Mouse (Mus musculus): ENCODE measurements at regions not wholly inside any gene's neighbourhood (a gene's known extent, or its start where the extent isn't known, plus 50 kb on each side); places are given as distances from the start of the nearest gene placed in this dataset.

DNA sequence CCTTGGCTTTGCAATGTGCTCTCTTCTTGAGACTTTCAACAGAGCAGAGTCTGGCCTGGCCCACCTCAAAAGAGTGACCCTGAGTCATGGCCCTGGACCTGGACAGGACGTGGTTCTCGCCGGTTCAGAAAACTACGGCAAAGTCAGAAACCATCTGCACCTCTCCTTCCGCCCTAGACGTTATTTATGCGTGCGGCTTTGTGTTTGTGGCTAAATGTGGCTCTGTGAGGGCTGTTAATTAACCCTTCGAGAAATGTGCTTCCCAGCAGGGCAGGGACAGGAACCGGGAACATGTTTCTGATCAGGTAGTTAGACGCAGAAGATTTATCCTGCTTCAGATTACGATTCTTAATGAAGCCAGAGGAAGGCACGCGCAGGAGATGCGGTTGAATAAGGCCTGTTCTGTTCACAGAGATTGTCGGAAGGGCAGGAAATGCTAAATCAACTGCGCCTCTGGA is 137.6 kb upstream of the Haao start:
- 61% methylated on average over 17 of the region's 17 CpGs for WGBS (ENCODE audit: insufficient replicate concordance)
- Histone ChIP-seq H3K4me2 (no peak overlapping the region), H3K27me3 (ENCODE audit: control insufficient read depth, insufficient read depth, low read length) (no peaks in the 10 kb centered on the region), H3K36me3 (ENCODE audit: control insufficient read depth, insufficient read depth, low read length) (no peaks in the 10 kb centered on the region), H3K9me3 (replicated peaks; ENCODE audit: control insufficient read depth, low read length) (no peaks in the 10 kb centered on the region), H3K4me3 (ENCODE audit: low read depth, low read length) (no peak overlapping the region), H3K27ac (ENCODE audit: low read depth, low read length) (peak overlapping the region; percentile 73), H3K4me1 (ENCODE audit: control insufficient read depth, insufficient read depth, low read length) (peaks cover 26% of the 10 kb centered on the region), H3K9ac (ENCODE audit: low read depth, low read length) (no peak overlapping the region)
- ATAC-seq (replicated peaks; ENCODE audit: insufficient number of reproducible peaks, low FRiP score, low TSS enrichment): no peak

DNA sequence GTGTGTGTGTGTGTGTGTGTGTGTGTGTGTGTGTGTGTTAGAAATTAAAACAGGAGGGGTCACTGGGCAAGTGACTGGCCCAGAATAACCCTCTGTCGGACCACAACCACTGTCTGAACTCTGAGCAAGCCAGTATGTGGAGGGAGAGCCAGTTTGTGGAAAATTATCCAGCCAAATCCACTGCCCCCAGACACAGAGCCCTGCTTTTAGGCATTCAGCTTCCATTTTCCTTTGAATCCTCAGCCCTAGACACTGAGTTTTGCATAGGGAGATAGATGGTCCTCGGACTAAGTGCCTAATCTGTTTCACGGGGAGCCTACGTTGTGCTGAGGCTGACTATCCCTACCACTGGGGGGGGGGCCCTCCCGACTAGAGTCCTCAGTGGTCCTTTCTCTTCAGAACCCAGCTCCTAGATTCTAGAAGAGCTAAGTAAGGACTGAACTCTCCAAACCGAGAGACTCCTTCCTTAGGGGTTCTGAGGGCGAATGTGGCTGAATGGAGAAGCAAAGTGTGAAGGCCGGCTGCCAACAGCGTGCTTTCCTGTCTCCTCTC is 136.2 kb upstream of the Haao start:
- Histone ChIP-seq H3K4me2 (no peak overlapping the region), H3K36me3 (ENCODE audit: control insufficient read depth, insufficient read depth, low read length) (no peaks in the 10 kb centered on the region), H3K4me3 (ENCODE audit: low read depth, low read length) (no peak overlapping the region), H3K27ac (ENCODE audit: low read depth, low read length) (0 out of 2 replicates have a peak overlapping the region, but pooled peaks have one; percentile 18), H3K4me1 (ENCODE audit: control insufficient read depth, insufficient read depth, low read length) (peaks cover 22% of the 10 kb centered on the region), H3K27me3 (ENCODE audit: control insufficient read depth, insufficient read depth, low read length) (no peaks in the 10 kb centered on the region), H3K9ac (ENCODE audit: low read depth, low read length) (no peak overlapping the region), H3K9me3 (replicated peaks; ENCODE audit: control insufficient read depth, low read length) (no peaks in the 10 kb centered on the region)
- WGBS (ENCODE audit: insufficient replicate concordance): 87% methylated on average over 9 of the region's 9 CpGs
- no peak for ATAC-seq (replicated peaks; ENCODE audit: insufficient number of reproducible peaks, low FRiP score, low TSS enrichment)

DNA sequence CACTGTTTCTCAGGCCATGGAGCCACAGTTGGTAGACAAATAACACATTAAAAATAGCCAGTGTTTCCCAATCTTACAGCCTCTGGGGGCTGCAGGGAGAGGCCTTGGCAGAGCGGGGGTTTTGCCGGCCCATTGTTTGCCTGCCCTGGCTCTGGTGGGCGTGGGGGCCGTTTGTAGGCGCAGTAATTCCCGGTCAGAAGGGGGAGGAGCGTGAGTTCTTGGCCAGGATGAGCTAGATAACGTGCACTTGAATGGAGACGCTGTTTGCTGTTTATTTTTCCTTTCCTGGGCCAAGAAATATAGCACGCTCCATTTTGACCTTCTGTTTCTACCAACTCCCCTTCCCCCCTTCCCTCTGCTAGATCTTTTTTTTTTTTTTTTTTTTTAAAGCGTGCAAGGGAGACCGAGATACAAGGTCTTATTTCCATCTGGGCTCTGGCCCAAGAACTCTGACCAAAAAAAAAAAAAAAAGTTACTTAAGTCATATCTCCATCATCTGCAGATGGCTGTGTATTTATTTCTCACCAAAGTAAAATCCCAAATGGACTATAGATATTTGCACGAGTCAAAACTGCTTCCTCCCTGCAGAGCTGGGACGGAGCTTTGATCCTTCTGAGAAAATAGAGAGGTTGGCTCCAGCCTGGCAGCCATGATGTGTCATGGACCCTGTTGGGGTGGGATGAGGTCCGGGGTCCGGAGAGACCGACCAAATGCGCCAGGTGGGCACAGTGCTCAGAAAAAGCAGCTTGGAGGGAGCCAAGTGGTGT is 135.5 kb upstream of the Haao start:
- no peak overlapping the region; the same call in 1 of the 2 replicates for H3K9ac ChIP-seq (ENCODE audit: low read depth, low read length)
- no peak overlapping the region for H3K4me2 ChIP-seq
- H3K4me1 ChIP-seq (ENCODE audit: control insufficient read depth, insufficient read depth, low read length): peaks cover 22% of the 10 kb centered on the region
- no peaks in the 10 kb centered on the region for H3K9me3 ChIP-seq (replicated peaks; ENCODE audit: control insufficient read depth, low read length)
- H3K36me3 ChIP-seq (ENCODE audit: control insufficient read depth, insufficient read depth, low read length): no peaks in the 10 kb centered on the region
- ATAC-seq (replicated peaks; ENCODE audit: insufficient number of reproducible peaks, low FRiP score, low TSS enrichment): no peak
- no peak overlapping the region for H3K4me3 ChIP-seq (ENCODE audit: low read depth, low read length)
- H3K27ac ChIP-seq (ENCODE audit: low read depth, low read length): peak overlapping the region; percentile 64
- WGBS (ENCODE audit: insufficient replicate concordance): 40% methylated on average over 18 of the region's 18 CpGs
- no peaks in the 10 kb centered on the region for H3K27me3 ChIP-seq (ENCODE audit: control insufficient read depth, insufficient read depth, low read length)

DNA sequence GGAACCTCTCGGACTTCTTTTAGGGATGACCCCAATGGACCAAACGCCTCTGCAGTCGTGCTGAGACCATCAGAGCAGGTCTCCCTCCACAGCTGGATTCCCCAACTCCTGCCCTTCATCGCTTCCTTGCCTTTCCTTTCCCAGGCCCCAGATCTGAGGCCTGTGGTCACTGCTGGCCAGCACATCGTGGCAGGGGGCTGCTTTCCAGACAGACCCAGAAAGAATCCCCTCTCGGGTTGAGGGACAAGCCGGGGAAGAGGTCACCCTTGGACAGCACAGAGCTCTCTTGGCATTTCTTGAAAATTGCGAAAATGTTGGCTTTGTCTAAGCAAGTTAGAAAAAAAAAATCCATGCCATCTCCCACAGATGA is 134.9 kb upstream of the Haao start:
- Histone ChIP-seq H3K36me3 (ENCODE audit: control insufficient read depth, insufficient read depth, low read length) (no peaks in the 10 kb centered on the region), H3K27me3 (ENCODE audit: control insufficient read depth, insufficient read depth, low read length) (no peaks in the 10 kb centered on the region), H3K4me1 (ENCODE audit: control insufficient read depth, insufficient read depth, low read length) (peaks cover 27% of the 10 kb centered on the region), H3K9me3 (replicated peaks; ENCODE audit: control insufficient read depth, low read length) (no peaks in the 10 kb centered on the region), H3K9ac (ENCODE audit: low read depth, low read length) (no peak overlapping the region; the same call in 1 of the 2 replicates), H3K27ac (ENCODE audit: low read depth, low read length) (peak overlapping the region; percentile 64), H3K4me2 (no peak overlapping the region), H3K4me3 (ENCODE audit: low read depth, low read length) (no peak overlapping the region)
- WGBS (ENCODE audit: insufficient replicate concordance): 51% methylated on average over 8 of the region's 8 CpGs
- ATAC-seq (replicated peaks; ENCODE audit: insufficient number of reproducible peaks, low FRiP score, low TSS enrichment): no peak

DNA sequence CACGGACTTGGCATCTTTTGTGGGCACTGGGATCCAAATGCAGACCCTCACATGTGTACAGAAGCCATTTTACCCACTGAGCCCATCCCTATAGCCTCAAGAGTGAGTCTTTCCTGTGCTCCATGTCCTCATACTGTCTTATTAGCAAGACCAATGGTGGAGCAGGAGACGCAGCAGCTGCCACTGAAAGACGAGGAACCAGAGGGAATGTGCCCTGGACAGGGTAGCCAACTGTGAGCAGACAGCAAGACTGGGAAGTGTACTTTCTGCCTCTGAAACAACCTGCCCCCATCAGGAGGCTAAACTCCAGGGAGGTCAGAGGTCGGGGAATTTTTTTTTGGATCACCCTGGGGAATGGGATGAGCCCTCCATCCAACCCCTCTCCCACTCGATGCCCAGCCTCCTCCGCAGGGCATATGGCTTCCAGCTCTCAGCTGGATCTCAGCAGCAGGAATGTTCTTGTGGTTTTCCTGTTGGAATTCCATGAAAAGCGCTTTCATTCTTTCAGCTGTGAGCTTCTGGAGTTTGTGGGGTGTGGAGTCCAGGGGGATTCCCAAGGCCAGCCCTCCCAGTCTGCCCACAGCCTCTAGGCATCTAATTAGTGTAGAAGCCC is 131.2 kb upstream of the Haao start:
- Histone ChIP-seq H3K9me3 (replicated peaks; ENCODE audit: control insufficient read depth, low read length) (no peaks in the 10 kb centered on the region), H3K4me2 (no peak overlapping the region), H3K27me3 (ENCODE audit: control insufficient read depth, insufficient read depth, low read length) (no peaks in the 10 kb centered on the region), H3K36me3 (ENCODE audit: control insufficient read depth, insufficient read depth, low read length) (no peaks in the 10 kb centered on the region), H3K9ac (ENCODE audit: low read depth, low read length) (no peak overlapping the region), H3K4me1 (ENCODE audit: control insufficient read depth, insufficient read depth, low read length) (peaks cover 12% of the 10 kb centered on the region), H3K27ac (ENCODE audit: low read depth, low read length) (no peak overlapping the region), H3K4me3 (ENCODE audit: low read depth, low read length) (no peak overlapping the region)
- WGBS (ENCODE audit: insufficient replicate concordance): 72% methylated on average over 7 of the region's 7 CpGs
- ATAC-seq (replicated peaks; ENCODE audit: insufficient number of reproducible peaks, low FRiP score, low TSS enrichment): no peak

DNA sequence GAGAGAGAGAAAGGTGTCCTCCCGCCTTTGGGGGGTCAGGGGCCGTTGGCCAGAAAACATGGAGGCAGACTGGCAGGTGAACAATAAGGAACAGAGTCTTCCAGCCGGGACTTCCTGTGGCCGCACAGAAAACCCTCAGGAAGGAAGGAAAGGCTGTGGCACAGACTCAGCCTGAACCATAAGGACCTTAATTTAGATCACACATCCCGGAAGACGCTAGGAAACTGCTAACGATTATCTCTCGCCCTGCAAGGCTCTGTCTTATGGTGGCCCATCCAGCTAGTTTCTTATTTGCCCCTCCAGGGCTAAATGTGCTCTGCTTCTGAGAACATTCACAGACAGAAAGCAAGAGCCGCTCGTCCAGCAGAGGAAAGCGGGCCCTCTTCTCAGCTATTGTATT is 130.0 kb upstream of the Haao start:
- Histone ChIP-seq H3K27me3 (ENCODE audit: control insufficient read depth, insufficient read depth, low read length) (no peaks in the 10 kb centered on the region), H3K9me3 (replicated peaks; ENCODE audit: control insufficient read depth, low read length) (no peaks in the 10 kb centered on the region), H3K4me3 (ENCODE audit: low read depth, low read length) (no peak overlapping the region), H3K27ac (ENCODE audit: low read depth, low read length) (no peak overlapping the region), H3K4me2 (no peak overlapping the region), H3K9ac (ENCODE audit: low read depth, low read length) (no peak overlapping the region), H3K4me1 (ENCODE audit: control insufficient read depth, insufficient read depth, low read length) (peaks cover 13% of the 10 kb centered on the region), H3K36me3 (ENCODE audit: control insufficient read depth, insufficient read depth, low read length) (no peaks in the 10 kb centered on the region)
- no peak for ATAC-seq (replicated peaks; ENCODE audit: insufficient number of reproducible peaks, low FRiP score, low TSS enrichment)
- WGBS (ENCODE audit: insufficient replicate concordance): 62% methylated on average over 11 of the region's 11 CpGs

DNA sequence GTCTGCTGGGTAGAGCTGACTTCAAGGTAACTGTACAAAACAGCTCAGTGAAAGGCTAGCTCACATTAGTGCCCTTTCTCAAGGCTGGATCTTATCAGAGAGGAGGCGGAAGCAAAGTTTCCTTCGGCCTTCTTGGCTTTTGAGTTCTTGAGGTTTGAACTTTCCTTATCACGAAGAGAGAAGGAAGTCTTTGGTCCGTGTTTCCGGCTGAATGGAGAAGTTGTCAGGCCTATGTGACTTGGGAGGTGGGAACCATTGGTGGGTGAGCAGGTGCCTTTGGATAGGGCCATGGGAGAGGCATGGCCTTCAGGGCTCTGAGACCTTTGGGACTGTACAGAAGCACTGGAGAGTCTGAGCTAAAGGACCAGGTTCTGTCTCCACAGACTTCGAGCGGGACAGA is 128.1 kb upstream of the Haao start:
- no peaks in the 10 kb centered on the region for H3K36me3 ChIP-seq (ENCODE audit: control insufficient read depth, insufficient read depth, low read length)
- 57% methylated on average over 7 of the region's 7 CpGs for WGBS (ENCODE audit: insufficient replicate concordance)
- H3K9me3 ChIP-seq (replicated peaks; ENCODE audit: control insufficient read depth, low read length): no peaks in the 10 kb centered on the region
- ATAC-seq (replicated peaks; ENCODE audit: insufficient number of reproducible peaks, low FRiP score, low TSS enrichment): no peak
- no peak overlapping the region for H3K9ac ChIP-seq (ENCODE audit: low read depth, low read length)
- no peak overlapping the region for H3K27ac ChIP-seq (ENCODE audit: low read depth, low read length)
- peaks cover 13% of the 10 kb centered on the region for H3K4me1 ChIP-seq (ENCODE audit: control insufficient read depth, insufficient read depth, low read length)
- H3K4me3 ChIP-seq (ENCODE audit: low read depth, low read length): no peak overlapping the region
- no peak overlapping the region for H3K4me2 ChIP-seq
- H3K27me3 ChIP-seq (ENCODE audit: control insufficient read depth, insufficient read depth, low read length): no peaks in the 10 kb centered on the region

DNA sequence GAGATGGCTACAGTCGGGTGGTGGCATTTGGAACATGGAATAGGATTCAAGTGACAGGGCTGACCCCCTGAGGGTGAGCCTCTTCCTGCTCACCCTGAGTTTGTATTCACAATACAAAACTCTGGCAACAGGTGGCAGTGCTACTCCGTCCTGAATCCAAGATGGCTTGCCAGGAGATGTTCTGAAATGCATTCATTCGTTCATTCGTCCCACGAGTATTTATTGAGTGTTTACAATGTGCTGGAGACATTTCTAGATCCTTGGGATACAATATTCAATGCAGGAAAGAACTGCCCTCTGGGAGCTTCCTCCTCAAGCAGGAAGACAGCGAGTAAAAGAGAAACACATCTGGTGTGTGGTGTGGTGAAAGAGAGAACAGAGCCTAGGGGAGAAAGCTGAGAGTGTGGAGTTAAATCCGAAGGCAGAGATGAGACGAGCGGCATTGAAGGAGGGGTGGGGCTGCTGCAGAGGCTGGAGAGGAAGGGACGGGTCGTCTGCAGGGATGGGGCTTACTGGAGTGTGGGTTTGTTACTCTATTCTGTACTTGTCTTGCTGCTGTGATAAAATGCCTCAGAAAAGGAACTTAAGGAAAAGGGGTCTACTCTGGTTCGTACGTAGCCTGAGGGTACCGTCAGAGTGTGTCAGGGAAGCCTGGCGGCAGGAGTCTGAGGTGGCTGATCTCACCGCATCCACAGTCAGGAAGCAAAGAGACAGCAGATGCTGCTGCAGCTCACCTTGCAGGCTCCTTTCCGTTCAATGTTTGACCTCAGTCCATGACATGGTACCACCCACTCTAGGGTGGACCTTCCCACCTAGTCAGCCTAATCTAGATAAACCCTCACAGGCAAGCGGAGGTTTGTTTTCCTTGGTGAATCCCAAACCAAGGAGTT is 125.9 kb upstream of the Haao start:
- H3K4me2 ChIP-seq: peak overlapping the region; percentile 10
- ATAC-seq (replicated peaks; ENCODE audit: insufficient number of reproducible peaks, low FRiP score, low TSS enrichment): no peak

More for the DNA sequence above, 125.9 kb upstream of the Haao start:
- Histone ChIP-seq H3K9me3 (replicated peaks; ENCODE audit: control insufficient read depth, low read length) (no peaks in the 10 kb centered on the region), H3K4me1 (ENCODE audit: control insufficient read depth, insufficient read depth, low read length) (peaks cover 13% of the 10 kb centered on the region), H3K27me3 (ENCODE audit: control insufficient read depth, insufficient read depth, low read length) (no peaks in the 10 kb centered on the region), H3K9ac (ENCODE audit: low read depth, low read length) (no peak overlapping the region), H3K4me3 (ENCODE audit: low read depth, low read length) (no peak overlapping the region), H3K27ac (ENCODE audit: low read depth, low read length) (no peak overlapping the region), H3K36me3 (ENCODE audit: control insufficient read depth, insufficient read depth, low read length) (no peaks in the 10 kb centered on the region)
- 26% methylated on average over 18 of the region's 18 CpGs for WGBS (ENCODE audit: insufficient replicate concordance)
